ENCODE assay signal across 33 mouse cellular contexts in genomic region chr9:122344560-122344959, GRCm38 (mm10).
"Had no signal": no experiment of that assay in that cellular context is flagged by ENCODE, and none has a peak within 500 bp of the region (broad histone marks: within the 10 kb centered on the region; RNA-seq: fewer than 3 reads in every experiment).

No protein-coding gene starts in this region.

- H3K27me3 ChIP-seq: heart, embryonic 12.5 days; heart, embryonic 13.5 days; heart, embryonic 15.5 days; hindbrain, embryonic 12.5 days; hindbrain, embryonic 13.5 days; hindbrain, embryonic 15.5 days; kidney, embryonic 15.5 days had no signal

- H3K4me3 ChIP-seq: heart, embryonic 12.5 days; heart, embryonic 13.5 days; heart, embryonic 15.5 days; hindbrain, embryonic 10.5 days; hindbrain, embryonic 12.5 days; hindbrain, embryonic 13.5 days; hindbrain, embryonic 15.5 days; kidney, embryonic 15.5 days; layer of hippocampus, adult 2 months; left cerebral cortex, adult 2 months had no signal

- ATAC-seq: hindbrain, embryonic 16.5 days; hindbrain, postnatal 0 days; inflammation-experienced regulatory T-cells, adult 6 months; intestine, embryonic 16.5 days; intestine, postnatal 0 days had no signal

- H3K4me1 ChIP-seq: heart, embryonic 12.5 days; heart, embryonic 13.5 days; heart, embryonic 15.5 days; hindbrain, embryonic 10.5 days; hindbrain, embryonic 12.5 days; hindbrain, embryonic 13.5 days; hindbrain, embryonic 15.5 days; kidney, embryonic 15.5 days had no signal

- H3K9ac ChIP-seq: heart, embryonic 12.5 days; heart, embryonic 13.5 days; heart, embryonic 15.5 days; hindbrain, embryonic 12.5 days; hindbrain, embryonic 13.5 days; hindbrain, embryonic 14.5 days; hindbrain, embryonic 15.5 days; kidney, embryonic 15.5 days had no signal

- H3K36me3 ChIP-seq: heart, embryonic 12.5 days; heart, embryonic 13.5 days; heart, embryonic 15.5 days; hindbrain, embryonic 10.5 days; hindbrain, embryonic 12.5 days; hindbrain, embryonic 13.5 days; hindbrain, embryonic 15.5 days; kidney, embryonic 15.5 days had no signal

- DNase-seq: heart, postnatal 10 days; heart, postnatal 36 days; heart, postnatal 4 days; kidney, adult 11 months; kidney, adult 18-20 months; kidney, adult 2 months; kidney, adult 8-10 months; kidney, adult 9 months; kidney, postnatal 10 days; kidney, postnatal 14 days; kidney, postnatal 25 days; kidney, postnatal 36 days; kidney, postnatal 4 days; layer of hippocampus, adult 9-11 months; layer of hippocampus, postnatal 36 days had no signal

- H3K27ac ChIP-seq: heart, embryonic 13.5 days; heart, embryonic 15.5 days; hindbrain, embryonic 10.5 days; hindbrain, embryonic 12.5 days; hindbrain, embryonic 13.5 days; hindbrain, embryonic 14.5 days; hindbrain, embryonic 15.5 days; hindbrain, postnatal 0 days; kidney, embryonic 15.5 days; kidney, postnatal 0 days; layer of hippocampus, adult 2 months; left cerebral cortex, adult 2 months had no signal

- H3K4me2 ChIP-seq: heart, embryonic 11.5 days; heart, embryonic 12.5 days; heart, embryonic 13.5 days; heart, embryonic 15.5 days; hindbrain, embryonic 12.5 days; hindbrain, embryonic 13.5 days; hindbrain, embryonic 14.5 days; hindbrain, embryonic 15.5 days; kidney, embryonic 15.5 days had no signal

- H3K9me3 ChIP-seq: heart, embryonic 12.5 days; heart, embryonic 13.5 days; heart, embryonic 15.5 days; hindbrain, embryonic 10.5 days; hindbrain, embryonic 12.5 days; hindbrain, embryonic 13.5 days; hindbrain, embryonic 15.5 days; kidney, embryonic 15.5 days had no signal
